Mouse (Mus musculus): ENCODE measurements around the gene Fam43a.

Gene Fam43a

GRCm38 (mm10) chr16:30599491-30600268 is at the start of gene Fam43a:
Gene Fam43a, plus strand, starts transcription at chr16:30599723.
- peak; percentile 83 to 88 for DNase-seq (ENCODE audit: low spot score in 2 of 2)

GRCm38 (mm10) chr16:30549966-30550747 is 49.4 kb upstream of the Fam43a start:
- peak; percentile 72 to 83 for DNase-seq (ENCODE audit: low spot score in 2 of 2)

- no peak for DNase-seq (ENCODE audit: low spot score in 2 of 2)
These were observed 48.8 kb upstream of the Fam43a start, which contains the start of gene Tmem44 for GRCm38 (mm10) chr16:30550748-30551192. Gene Tmem44, minus strand, starts transcription at chr16:30550842.

- peak; percentile 77 to 78 for DNase-seq (ENCODE audit: low spot score in 2 of 2)
These were observed 46.7 kb upstream of the Fam43a start for GRCm38 (mm10) chr16:30552621-30553338.

GRCm38 (mm10) chr16:30554109-30554508 is 45.4 kb upstream of the Fam43a start:
- no peak for DNase-seq (ENCODE audit: low spot score in 2 of 2)

GRCm38 (mm10) chr16:30559312-30559992 is 40.1 kb upstream of the Fam43a start:
- no peak for DNase-seq (ENCODE audit: low spot score in 2 of 2)

GRCm38 (mm10) chr16:30560601-30561000 is 38.9 kb upstream of the Fam43a start:
- no peak for DNase-seq (ENCODE audit: low spot score in 2 of 2)

- DNase-seq (ENCODE audit: low spot score in 2 of 2): no peak
These were observed 33.9 kb upstream of the Fam43a start for GRCm38 (mm10) chr16:30565631-30566030.

GRCm38 (mm10) chr16:30570173-30570572 is 29.4 kb upstream of the Fam43a start:
- DNase-seq (ENCODE audit: low spot score in 2 of 2): no peak

- no peak for DNase-seq (ENCODE audit: low spot score in 2 of 2)
These were observed 28.1 kb upstream of the Fam43a start for GRCm38 (mm10) chr16:30571378-30571777.

GRCm38 (mm10) chr16:30572239-30572638 is 27.3 kb upstream of the Fam43a start:
- DNase-seq (ENCODE audit: low spot score in 2 of 2): no peak

GRCm38 (mm10) chr16:30575815-30576214 is 23.7 kb upstream of the Fam43a start:
- no peak for DNase-seq (ENCODE audit: low spot score in 2 of 2)

- no peak for DNase-seq (ENCODE audit: low spot score in 2 of 2)
These were observed 23.1 kb upstream of the Fam43a start for GRCm38 (mm10) chr16:30576392-30576791.

GRCm38 (mm10) chr16:30580765-30581164 is 18.8 kb upstream of the Fam43a start:
- no peak for DNase-seq (ENCODE audit: low spot score in 2 of 2)

GRCm38 (mm10) chr16:30586935-30587493 is 12.5 kb upstream of the Fam43a start:
- DNase-seq (ENCODE audit: low spot score in 2 of 2): no peak

GRCm38 (mm10) chr16:30587494-30588327 is 11.8 kb upstream of the Fam43a start, which contains the start of gene Lsg1:
Gene Lsg1, minus strand, starts transcription at chr16:30587592.
- peak; percentile 76 to 83 for DNase-seq (ENCODE audit: low spot score in 2 of 2)

GRCm38 (mm10) chr16:30590264-30591209 is 9.0 kb upstream of the Fam43a start:
- DNase-seq (ENCODE audit: low spot score in 2 of 2): no peak

GRCm38 (mm10) chr16:30591990-30592389 is 7.5 kb upstream of the Fam43a start:
- no peak for DNase-seq (ENCODE audit: low spot score in 2 of 2)

GRCm38 (mm10) chr16:30595356-30595755 is 4.2 kb upstream of the Fam43a start:
- no peak for DNase-seq (ENCODE audit: low spot score in 2 of 2)

Data from urinary bladder, postnatal 4 days (tissue).